Mouse (Mus musculus) left cerebral cortex, postnatal 4 days (tissue): Measurements from ENCODE around the gene Fxyd6. TPM values are rescaled to one million over a fixed set of nuclear protein-coding genes. Genes with fewer than 3 reads are reported as not detected.

Experiments
- DNase-seq: peaks from one replicate; pipeline ENCODE4 v3.0.0-alpha.2; 2022
- intact Hi-C: fragments of 180-260 bp; cut with DNase I; formaldehyde crosslinking; loops from one replicate; pipeline ENCODE4 v1.15.1; 2025
- total RNA-seq, 2 experiments: library from RNA; stranded (reverse); gene quantifications; 2 replicates each; pipeline ENCODE4 v1.2.3; 2021

The Fxyd6 gene
- total RNA-seq, 2 experiments from 2014 or later = 368 to 407 TPM

- intact Hi-C loops = loop anchor here (5.0 kb wide), 2 partner anchors 108 to 188 kb away; no protein-coding TSS in a partner anchor
- DNase-seq = no peak
Measured at GRCm38 (mm10) chr9:45410193-45410592, 40.2 kb downstream of the Fxyd6 start.

DNA sequence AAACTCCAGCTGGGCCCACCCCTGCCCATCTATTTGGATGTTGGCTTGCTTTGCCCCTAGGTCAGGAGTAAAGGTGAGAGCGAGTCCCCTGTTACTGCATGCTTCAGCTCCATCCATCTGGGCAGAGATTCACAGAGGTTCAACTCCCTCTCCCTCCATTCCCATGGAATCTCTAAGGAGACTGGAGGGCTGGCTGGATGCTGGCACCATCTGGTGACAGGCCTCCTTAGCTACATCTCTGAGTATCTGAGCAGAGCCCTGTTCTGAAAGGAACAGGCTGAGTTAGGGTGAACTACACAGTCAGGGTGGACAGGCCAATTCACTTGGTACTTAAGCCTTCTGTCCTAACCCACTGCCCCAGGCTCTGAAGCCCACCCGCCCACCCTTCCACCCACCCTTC, 40.6 kb downstream of the Fxyd6 start:
- intact Hi-C loops = loop anchor here (5.0 kb wide), 2 partner anchors 108 to 188 kb away; no protein-coding TSS in a partner anchor
- no peak for DNase-seq

DNA sequence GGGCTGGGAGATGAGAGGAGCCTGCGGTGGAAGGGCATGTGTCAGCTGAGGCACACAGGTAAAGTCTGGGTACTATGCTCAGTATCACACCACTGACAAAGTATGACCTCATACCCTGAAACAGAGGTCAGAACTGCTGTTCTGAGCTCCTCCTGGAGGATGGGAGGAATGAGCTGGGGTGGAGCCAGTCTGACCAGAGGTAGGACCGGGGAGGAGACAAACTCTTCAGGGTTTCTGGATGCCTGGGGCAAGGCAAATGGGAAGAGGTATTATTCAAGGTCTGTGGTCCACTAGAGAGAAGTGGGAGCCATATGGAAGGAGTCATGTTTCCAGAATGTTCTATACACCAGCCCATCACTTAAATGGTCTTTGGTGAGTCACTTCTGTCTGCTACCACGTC, 41.1 kb downstream of the Fxyd6 start:
- intact Hi-C loops = loop anchor here (5.0 kb wide), 2 partner anchors 109 to 189 kb away; no protein-coding TSS in a partner anchor
- no peak for DNase-seq

GRCm38 (mm10) chr9:45411803-45412202, 41.8 kb downstream of the Fxyd6 start:
- no peak for DNase-seq
- intact Hi-C loops = loop anchor here (5.0 kb wide), 2 partner anchors 110 to 190 kb away; no protein-coding TSS in a partner anchor

- peak; percentile 95 for DNase-seq
- intact Hi-C loops = loop anchor here (5.0 kb wide), 2 partner anchors 110 to 190 kb away; no protein-coding TSS in a partner anchor
Measured at GRCm38 (mm10) chr9:45412287-45412686, 42.3 kb downstream of the Fxyd6 start.

DNA sequence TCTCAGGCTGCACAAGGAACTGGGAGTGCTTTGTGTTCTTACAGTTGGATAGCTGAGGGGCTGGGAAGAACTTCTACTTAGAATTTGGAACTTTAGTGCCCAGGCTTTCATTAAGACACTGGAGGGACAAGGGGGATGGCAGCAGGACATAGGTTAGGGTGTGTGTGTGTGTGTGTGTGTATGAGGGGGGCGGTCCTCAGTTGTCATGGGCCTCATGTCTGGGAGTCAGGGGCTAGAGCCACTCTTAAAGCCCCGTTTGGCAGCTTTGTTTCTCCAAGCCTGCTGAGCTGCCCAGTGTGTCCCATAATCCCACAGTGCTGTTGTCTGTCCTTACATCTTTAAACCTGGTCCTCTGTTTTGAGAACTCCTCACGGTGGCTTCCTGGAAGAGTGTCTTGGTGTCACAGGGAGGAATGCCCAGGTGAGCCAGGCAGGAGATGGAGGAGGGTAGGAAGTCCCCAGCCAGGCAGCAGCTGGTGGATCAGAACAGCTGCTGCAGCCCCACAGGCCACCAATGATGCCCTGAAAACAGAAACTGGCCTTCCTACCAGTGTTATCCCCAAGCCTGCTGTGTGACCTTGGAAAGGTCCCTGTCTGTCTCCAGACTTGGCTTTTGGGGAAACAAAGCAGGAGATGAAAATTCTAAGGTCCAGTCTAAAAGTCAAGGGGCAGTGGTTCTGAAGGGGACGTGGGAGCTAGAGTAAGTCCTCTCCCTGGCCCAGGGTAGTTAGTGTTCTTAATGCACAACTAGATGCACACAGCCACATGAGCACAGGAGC, 42.9 kb downstream of the Fxyd6 start:
- DNase-seq = no peak
- intact Hi-C loops = loop anchor here (5.0 kb wide), 2 partner anchors 111 to 191 kb away; no protein-coding TSS in a partner anchor

DNA sequence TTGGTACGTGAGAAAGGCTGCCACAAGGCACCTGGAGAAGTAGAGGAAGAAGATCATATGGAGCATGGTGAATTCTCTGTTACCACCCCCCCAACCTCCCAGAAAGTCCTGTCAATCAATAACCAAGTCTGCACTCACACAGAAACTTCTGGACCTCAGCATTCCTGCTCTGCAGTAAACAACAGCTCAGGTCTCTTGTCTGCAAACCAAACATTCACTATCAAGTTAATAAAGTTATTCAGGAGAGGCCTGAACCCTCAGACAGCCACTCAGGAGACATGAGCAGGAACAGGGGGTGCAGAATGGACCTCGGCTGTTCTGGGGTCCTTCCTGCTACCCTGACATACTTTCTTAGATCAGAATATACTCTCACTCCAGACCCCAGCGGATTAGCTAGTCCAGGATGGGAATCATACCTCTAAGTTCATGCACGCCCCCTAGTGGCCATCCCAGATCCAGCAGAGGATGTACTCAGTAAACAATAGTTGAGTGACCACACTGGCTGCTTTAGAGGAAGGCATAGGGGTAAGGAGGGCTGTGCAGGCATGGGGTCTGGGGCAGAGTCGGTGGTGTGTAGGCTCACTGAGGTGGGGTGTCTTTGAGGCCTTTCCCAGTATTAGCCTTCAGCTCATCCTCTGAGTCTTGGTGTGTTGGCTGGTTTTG, 43.6 kb downstream of the Fxyd6 start:
- DNase-seq = peak; percentile 73
- intact Hi-C loops = loop anchor here (5.0 kb wide), 2 partner anchors 111 to 191 kb away; no protein-coding TSS in a partner anchor

GRCm38 (mm10) chr9:45415912-45416311, 45.9 kb downstream of the Fxyd6 start:
- peak; percentile 74 for DNase-seq
- intact Hi-C loops = loop anchor here (5.0 kb wide), 1 partner anchor 336 kb away; no protein-coding TSS in a partner anchor

DNA sequence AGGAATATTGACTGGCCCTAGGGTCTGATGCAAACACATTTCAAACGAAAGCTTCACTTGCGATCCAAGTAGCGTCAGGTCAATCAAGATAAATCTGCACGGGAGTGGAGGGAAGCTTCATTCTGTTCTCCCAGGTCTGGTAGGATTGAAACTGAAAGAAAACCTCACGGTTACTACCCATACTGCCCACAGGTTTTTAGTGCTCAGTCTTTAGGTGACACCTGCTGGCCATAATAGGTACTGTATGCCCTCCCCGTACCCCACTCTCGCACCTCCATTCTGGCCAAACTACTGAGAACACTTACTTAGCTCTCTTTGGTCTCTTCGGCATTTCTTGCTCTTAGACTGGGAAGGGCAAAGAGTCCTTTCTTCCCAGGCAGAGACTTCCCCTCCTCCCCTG, 47.3 kb downstream of the Fxyd6 start:
- peak; percentile 57 for DNase-seq
- intact Hi-C loops = loop anchor here (5.0 kb wide), 1 partner anchor 335 kb away; no protein-coding TSS in a partner anchor

DNA sequence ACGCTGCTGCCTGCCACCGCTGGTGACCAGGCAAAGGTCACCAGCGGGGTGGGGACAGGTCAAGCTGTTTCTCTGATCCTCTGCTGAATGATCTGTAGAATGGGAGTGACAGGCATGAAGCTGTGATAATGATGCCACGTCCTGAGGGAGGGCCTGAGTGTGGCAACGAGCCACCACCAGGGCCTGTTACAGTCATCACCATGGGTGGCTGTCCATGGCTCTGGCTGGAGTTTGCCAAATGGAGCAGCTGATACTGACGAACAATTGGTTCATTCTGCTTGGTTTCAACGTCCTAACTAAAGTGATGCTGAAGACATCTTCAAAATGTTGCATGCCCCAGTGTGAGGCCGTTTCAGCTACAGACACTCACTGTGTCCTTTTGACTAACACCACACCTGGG, 48.3 kb downstream of the Fxyd6 start:
- peak; percentile 49 for DNase-seq
- intact Hi-C loops = loop anchor here (5.0 kb wide), 1 partner anchor 334 kb away; no protein-coding TSS in a partner anchor

GRCm38 (mm10) chr9:45421209-45421608, 51.2 kb downstream of the Fxyd6 start:
- intact Hi-C loops = loop anchor here (5.0 kb wide), 1 partner anchor 406 kb away; the partner anchor contains the start of gene Cep164
- DNase-seq = peak; percentile 51

- no peak for DNase-seq
- intact Hi-C loops = loop anchor here (5.0 kb wide), 1 partner anchor 404 kb away; the partner anchor contains the start of gene Cep164
Measured at GRCm38 (mm10) chr9:45422761-45423298, 52.8 kb downstream of the Fxyd6 start.

DNA sequence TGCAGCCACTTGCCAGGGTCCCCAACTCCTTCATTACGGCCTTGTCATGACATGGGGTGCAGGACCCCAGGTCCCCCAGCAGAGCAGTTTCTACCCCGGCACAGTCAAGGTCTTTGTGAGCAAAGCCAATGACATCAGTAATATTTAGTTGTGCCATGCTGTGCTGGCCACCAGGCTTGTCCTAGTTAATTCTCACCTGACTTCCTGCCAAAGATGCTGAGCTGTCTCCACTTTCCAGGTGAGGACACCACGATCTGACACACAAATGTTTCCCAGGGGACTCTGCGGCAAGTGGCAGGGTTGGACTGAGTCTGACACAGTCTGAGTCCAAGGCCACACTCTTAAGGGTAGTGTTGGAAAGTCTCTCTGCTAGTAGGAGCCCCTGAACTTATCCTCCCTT, 56.5 kb downstream of the Fxyd6 start, which contains the start of gene Dscaml1:
Dscaml1 (plus strand) TSS at position 173 of the 400 bp plus-strand sequence.
- intact Hi-C loops = no loop called here
- DNase-seq = no peak

GRCm38 (mm10) chr9:45429392-45429791, 59.4 kb downstream of the Fxyd6 start:
- intact Hi-C loops = no loop called here
- DNase-seq = no peak

- intact Hi-C loops = loop anchor here (10.0 kb wide), 1 partner anchor 265 kb away; no protein-coding TSS in a partner anchor
- DNase-seq = peak; percentile 36
Measured at GRCm38 (mm10) chr9:45429951-45430697, 60.1 kb downstream of the Fxyd6 start.

- intact Hi-C loops = loop anchor here (10.0 kb wide), 1 partner anchor 264 kb away; no protein-coding TSS in a partner anchor
- DNase-seq = no peak
Measured at GRCm38 (mm10) chr9:45430698-45430959, 60.6 kb downstream of the Fxyd6 start.

DNA sequence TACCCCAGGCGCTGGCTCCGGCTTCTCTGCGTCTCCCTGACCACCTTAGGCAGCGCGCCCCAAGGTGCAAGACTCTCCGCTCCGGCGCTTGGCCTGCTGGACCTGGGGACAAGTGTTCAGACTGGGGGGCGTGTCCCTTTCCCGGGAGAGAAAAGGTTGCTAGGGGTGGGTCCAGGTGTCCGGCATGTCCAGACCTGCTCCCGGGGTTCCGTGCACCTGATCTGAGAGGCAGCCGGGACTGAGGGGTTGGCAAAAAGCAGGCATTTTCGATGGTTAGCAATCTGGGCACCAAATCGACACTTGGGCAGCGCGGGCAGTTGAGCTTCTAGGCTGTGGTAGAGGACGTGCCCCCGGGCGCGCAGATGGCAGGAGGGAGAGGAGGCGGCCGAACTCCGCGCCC, 61.2 kb downstream of the Fxyd6 start:
- peak; percentile 50 for DNase-seq
- intact Hi-C loops = loop anchor here (10.0 kb wide), 1 partner anchor 264 kb away; no protein-coding TSS in a partner anchor

- intact Hi-C loops = loop anchor here (10.0 kb wide), 1 partner anchor 262 kb away; no protein-coding TSS in a partner anchor
- peak; percentile 45 for DNase-seq
Measured at GRCm38 (mm10) chr9:45432639-45433038, 62.7 kb downstream of the Fxyd6 start.

DNA sequence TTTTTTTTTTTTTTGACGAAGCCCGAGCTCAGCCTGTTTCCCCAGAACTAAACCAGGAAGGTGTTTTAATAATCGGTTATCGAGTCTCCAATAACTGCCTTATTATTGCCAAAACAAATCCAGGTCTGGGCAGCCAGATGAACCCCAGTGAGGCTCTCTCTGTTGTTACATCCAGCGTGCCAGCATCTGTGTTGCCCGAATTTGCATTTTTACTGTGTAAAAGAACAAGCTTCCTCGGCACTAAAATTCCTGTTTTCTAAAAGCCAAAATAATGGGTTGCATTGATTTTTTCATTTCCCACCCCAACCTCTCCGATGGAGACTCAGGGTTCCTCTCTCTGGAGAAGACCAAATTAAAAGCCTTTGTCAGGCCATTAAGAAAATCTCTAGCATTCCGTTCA, 63.1 kb downstream of the Fxyd6 start:
- DNase-seq = no peak
- intact Hi-C loops = loop anchor here (10.0 kb wide), 1 partner anchor 262 kb away; no protein-coding TSS in a partner anchor

- intact Hi-C loops = loop anchor here (10.0 kb wide), 1 partner anchor 261 kb away; no protein-coding TSS in a partner anchor
- DNase-seq = no peak
Measured at GRCm38 (mm10) chr9:45434171-45434570, 64.2 kb downstream of the Fxyd6 start.
